Mouse (Mus musculus) adrenal gland, adult 18-20 months (tissue): ENCODE data around the gene Dcaf5. TPM values are rescaled to one million over a fixed set of nuclear protein-coding genes. Genes with fewer than 3 reads are reported as not detected.
"Not testable (repeated sequence)": the region's sequence is repeated elsewhere in the genome, so short reads cannot be mapped to it uniquely, and the experiment has no call there.

Experiments used
- DNase-seq, 2 experiments: peaks; one replicate each; pipeline ENCODE4 v3.0.0; 2021 to 2022; ENCODE audit warnings: low spot score in 2 of 2
- long read RNA-seq, 2 experiments: library from polyadenylated mRNA; stranded (forward); transcript quantifications; one replicate each; pipeline ENCODE4 v2.0.0; 2021
- total RNA-seq, 2 experiments: library from RNA; stranded (reverse); gene quantifications; 1 replicate in 1 of 2; 2 replicates in 1 of 2; pipeline ENCODE4 v1.2.3; 2021

The Dcaf5 gene
- 10 to 100 TPM; 30.6 to 33.7 TPM for total RNA-seq
- long read RNA-seq, experiment 1, full-length matches to known transcripts, result 6 of 11 reads
- long read RNA-seq, experiment 1, partial matches to known transcripts, result 3 of 11 reads
- long read RNA-seq, experiment 1, other reads (novel, unspliced or antisense), result 2 of 11 reads
- long read RNA-seq, experiment 2, full-length matches to known transcripts, result 3 of 21 reads
- long read RNA-seq, experiment 2, partial matches to known transcripts, result 0 of 21 reads
- long read RNA-seq, experiment 2, other reads (novel, unspliced or antisense), result 18 of 21 reads

DNA sequence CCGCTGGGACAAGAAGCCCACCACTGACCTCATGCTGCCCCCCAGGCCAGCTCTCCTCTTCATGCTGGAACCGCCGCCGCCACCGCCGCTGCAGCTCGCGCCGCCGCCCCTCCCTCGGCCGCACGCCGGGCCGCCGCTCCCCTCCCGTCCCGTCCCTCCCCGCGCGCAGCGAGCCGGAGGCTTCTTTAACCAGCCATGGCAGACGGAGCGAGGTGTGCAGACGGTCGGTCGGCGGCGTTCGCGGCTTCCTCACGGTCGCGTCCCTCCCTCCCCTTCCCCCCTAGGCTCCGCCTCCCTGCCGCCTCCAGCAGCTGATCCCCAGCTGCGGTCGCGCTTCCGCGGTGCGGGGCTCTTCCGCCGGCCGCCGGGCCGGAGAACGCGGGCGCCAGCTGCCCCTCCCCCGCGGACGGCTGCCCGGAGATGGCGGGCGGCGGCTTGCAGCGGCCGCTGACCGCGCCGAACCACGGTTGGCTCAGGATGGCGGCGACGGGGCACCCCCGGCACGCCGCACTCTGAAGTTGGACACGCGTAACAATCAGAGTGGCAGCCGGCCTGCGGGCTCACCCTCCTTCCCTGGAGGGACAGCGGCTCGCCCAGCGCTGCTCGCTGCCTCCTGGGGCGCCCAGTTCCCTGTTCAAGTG, at the start of gene Dcaf5:
Gene Dcaf5, minus strand, starts transcription at position 266 of the 641 bp plus-strand sequence.
- DNase-seq, result peak; percentile 78 to 83

DNA sequence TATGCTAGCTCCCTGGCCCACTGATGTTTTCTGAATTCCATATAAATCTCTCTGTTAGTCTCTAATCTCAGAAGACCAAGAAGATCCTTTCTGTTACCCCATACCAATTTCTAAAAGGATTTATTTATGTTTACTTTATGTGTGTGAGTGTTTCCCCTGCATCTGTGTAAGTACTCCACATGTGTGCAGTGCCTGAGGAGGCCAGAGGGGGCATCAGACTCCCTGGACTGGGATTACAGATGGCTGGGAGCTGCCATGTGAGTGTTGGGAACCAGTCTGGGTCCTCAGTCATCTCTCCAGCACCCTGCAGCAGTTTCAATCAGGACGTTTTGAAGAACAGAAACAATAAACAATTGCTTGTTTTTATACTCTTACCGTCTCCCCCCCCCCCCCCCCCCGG, 47.0 kb upstream of the Dcaf5 start:
- no peak for DNase-seq

DNA sequence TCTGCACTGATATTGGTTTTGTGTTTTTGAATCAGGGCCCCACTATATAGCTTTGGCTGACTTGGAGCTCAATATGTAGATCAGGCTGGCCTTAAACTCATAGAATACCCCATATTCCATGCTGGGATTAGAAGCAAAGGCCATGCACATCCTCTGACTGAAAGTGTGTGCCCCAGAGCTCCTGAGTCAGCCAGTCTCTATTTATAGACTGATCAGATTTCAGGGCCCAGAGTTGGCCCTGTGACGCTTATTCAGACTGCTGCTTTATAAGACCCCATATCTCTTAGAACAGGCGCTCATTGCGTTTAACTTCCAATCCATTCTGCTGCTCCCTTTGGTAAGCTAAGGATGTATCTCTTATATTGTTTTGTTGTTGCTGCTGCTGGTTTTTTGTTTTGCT, 43.6 kb upstream of the Dcaf5 start:
- DNase-seq, result no peak

- DNase-seq, result no peak
Measured at GRCm38 (mm10) chr12:80473731-80474130, 37.3 kb upstream of the Dcaf5 start.

DNA sequence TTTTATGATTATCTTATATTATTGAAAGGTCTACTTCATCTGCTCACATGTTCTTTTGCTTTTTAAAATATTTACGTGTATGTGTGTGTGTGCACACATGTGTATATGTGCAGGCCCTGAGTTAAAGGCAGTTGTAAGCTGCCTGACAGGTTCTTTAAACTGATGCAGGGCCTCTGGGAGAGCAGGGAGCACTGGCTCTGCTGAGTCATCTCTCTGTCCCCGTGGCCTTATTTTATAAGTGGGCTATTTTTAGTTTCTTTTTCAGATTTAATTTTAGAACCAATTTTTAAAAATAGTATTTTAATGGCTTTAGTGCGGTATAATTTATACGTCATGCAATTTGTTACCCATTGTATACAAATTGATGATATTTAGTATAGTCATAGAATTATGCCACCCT, 35.5 kb upstream of the Dcaf5 start:
- DNase-seq, result no peak

GRCm38 (mm10) chr12:80470206-80470605, 33.8 kb upstream of the Dcaf5 start:
- DNase-seq, result no peak

GRCm38 (mm10) chr12:80463666-80464269, 27.4 kb upstream of the Dcaf5 start:
- DNase-seq, result no peak

DNA sequence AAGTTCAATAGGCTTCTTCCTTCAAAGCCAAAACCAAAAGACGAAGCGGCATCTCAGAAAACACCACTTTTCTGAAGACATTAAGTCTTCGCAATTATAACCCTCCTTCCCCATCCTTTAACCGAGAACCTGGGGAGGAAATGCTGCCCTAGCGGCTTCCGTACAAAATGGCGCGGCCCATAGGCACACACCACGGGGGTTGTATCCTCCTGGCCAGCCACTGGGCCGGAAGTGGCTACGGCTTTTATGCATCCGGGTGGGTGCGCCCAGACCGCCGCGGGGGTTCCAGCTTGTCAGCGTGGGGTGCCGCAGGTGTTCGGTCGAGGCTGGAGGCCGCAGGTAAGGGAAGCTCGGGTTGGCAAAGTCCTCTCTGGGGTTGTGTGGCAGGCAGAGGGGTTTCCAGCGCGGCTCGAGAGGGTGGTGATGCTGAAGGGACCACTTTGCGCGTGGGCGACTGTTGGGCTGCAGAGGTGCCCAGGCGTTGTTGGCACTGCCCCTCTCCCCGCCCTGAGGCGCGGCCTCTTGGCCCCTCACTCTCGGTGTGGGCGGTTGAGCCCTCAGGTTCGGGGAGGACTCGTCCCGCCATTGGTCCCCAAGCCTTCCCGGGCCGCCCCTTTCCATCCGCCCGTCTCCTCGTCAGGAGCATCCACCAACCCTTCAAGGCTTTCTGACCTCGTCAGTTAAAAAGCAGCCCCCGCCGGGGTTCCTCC, 26.7 kb upstream of the Dcaf5 start, which contains the start of gene Exd2:
Gene Exd2, plus strand, starts transcription at position 154 of the 710 bp plus-strand sequence.
- peak; percentile 85 to 87 for DNase-seq

DNA sequence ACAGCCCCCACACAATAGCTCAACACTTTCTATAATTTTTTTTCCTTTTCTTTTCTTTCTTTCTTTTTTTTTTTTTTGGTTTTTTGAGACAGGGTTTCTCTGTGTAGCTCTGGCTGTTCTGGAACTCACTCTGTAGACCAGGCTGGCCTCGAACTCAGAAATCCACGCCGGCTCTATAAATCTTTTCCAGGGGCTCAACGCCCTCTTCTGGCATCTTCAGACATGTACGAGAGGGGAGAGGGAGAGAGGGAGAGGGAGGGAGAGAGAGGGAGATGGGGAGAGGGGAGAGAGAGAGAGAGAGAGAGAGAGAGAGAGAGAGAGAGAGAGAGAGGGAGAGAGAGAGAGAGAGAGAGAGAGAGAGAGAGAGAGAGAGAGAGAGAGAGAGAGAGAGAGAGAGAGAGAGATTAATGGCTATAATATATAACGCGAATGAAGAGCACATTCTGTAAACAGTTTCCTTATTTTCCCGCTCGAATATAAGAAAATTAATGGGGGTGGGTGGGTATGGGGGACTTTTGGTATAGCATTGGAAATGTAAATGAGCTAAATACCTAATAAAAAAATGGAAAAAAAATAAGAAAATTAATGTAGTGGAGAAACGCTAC, 26.0 kb upstream of the Dcaf5 start:
- not testable (repeated sequence) for DNase-seq

GRCm38 (mm10) chr12:80458033-80458432, 21.6 kb upstream of the Dcaf5 start:
- DNase-seq, result no peak

DNA sequence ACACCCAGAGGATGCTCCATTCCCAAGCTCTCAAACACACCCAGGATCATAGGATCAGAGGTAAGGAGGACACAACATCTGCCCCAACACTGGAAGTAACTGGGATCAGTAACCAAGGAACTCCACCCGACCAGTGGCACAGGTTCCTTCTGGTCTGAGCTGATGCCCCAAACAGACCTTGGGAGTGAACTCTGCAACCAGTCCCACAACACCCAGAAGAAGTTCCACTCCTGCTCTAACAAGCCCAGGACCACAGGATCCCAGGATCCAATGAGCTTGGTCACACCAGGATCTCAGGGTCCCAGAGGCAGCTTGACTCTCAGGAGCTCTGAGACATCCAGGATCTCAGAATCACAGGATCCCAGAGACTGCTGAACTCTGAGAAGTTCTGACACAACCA, 17.1 kb upstream of the Dcaf5 start:
- no peak for DNase-seq

DNA sequence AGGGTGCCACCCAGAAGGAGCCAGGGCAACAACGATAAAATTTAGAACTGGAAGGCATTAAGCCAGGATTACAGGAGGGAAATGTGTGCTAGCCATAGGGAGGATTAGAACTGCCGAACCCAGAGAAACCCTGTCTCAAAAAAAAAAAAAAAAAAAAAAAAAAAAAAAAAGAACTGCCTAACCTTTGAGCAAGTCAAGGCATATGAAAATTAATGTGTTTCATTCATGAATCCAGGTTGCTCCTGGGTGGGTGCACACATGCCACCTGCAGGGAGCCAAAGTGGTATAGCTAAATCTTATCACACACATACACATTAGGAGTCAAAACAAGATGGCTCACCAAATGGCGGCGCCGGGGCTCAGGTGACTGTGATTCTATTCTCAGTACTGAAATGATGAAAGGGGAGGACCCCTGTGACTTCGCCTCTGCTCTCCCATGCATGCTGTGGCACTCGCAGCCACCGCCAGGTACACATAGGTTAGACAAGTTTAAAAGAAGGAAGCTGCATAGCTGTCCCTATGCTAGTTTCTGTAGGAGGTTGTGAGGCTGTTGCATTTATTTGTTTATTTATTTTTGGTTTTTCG, 8.2 kb upstream of the Dcaf5 start:
- no peak for DNase-seq

- no peak for DNase-seq
Measured at GRCm38 (mm10) chr12:80440957-80441356, 4.6 kb upstream of the Dcaf5 start.

GRCm38 (mm10) chr12:80437051-80437675, 762 bp upstream of the Dcaf5 start:
- DNase-seq, result no peak

DNA sequence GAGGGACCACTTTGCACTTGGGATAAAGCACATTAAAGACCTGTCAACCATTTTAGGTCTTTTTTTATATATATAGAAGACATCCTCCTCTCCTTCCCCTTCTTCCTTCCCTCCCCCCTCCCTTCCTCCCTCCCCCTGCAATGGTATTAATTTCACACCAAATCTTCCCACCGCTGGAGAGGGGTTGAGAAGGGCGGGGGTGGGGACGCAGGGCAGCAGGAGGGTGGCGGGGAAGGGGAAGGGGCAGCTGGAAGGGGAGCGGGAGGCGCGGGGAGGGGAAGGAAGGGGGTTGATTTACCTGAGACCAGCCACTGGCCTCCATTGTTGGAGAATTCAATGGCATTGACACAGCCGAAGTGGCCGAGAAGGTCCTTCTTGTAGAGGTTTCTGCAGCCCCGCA, 514 bp downstream of the Dcaf5 start:
- DNase-seq, result no peak

- DNase-seq, result peak; percentile 67 to 71
Measured at GRCm38 (mm10) chr12:80434961-80435691, 1.3 kb downstream of the Dcaf5 start.

DNA sequence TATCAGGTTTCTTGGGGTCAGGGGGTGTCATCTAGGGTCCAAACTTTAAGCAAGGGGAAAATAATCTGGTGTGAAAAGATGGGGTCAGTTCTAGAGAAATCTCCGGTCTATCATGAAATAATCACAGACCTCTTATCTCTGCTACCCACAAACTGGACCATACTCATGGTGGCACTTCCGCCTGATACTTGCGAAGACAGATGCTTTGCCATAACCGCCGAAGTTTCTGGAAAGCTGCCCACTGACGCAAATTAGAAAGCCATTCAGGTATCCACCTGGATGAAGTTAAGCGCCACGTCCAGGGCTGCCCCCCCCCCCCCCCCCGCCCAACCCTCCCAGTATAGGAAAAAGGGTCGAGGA, 1.8 kb downstream of the Dcaf5 start:
- no peak for DNase-seq

DNA sequence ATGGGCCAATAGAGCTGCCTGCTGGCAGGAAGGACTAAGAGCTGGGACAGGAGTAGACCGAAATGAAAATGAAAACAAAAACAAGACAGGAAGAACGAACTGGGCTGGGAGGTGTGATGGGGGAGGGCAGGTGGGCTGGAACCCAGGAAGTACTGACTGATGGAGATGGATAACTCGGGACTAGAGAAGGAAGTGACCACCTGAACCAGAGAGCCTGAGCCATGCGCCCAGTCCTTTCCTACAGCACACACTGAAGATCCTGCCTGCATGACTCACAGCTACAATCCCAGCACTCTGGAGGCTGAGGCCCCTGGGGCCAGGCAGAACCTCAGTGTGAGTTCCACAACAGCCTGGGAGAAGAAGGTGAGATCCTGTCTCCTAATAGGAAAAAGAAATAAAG, 3.1 kb downstream of the Dcaf5 start:
- DNase-seq, result peak in 1 of 2 experiments; percentile 23

DNA sequence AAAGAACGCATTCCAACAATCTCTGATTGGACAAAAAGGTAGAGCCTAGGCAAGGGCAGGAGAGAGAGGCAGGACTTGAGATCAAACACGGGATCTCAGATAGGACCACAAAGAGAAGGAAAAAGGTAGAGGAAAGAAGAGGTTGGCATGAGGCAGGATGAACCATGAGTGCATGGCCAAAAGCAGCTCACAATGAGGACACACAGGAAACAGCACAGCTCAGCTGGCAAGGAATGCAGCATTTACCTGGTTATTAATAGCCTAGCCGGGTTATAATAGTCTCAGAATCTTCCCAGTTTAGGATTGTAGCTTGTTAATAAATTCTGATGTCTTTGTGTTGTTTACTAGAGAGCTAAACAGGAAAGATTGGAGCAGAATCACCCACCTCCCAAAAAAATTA, 8.7 kb downstream of the Dcaf5 start:
- no peak for DNase-seq

GRCm38 (mm10) chr12:80415100-80415499, 21.3 kb downstream of the Dcaf5 start:
- no peak for DNase-seq
